Mouse (Mus musculus) limb, embryonic 11.5 days (tissue): ENCODE measurements around the gene Rtca. TPM values are rescaled to one million over a fixed set of nuclear protein-coding genes. Genes with fewer than 3 reads are reported as not detected.

Experiments
- polyA plus RNA-seq: library from polyadenylated mRNA; unstranded; fragments of >200 nt; fragmentation: Nextera tagmentation; extraction: Ambion mirVana; gene quantifications from 2 replicates; pipeline ENCODE4 v1.2.1, GENCODE M21; 2014

Gene Rtca
- polyA plus RNA-seq, 1 experiment from 2014 or later: 104 TPM

Other genes with a start within 250 kb of the Rtca start
- 11.6 and 12.7 TPM in 2 replicates for gene Cdc14a, start 84.2 kb downstream of the Rtca start, polyA plus RNA-seq
- gene Dbt, start 4.9 kb upstream of the Rtca start, polyA plus RNA-seq: 13.2 and 14.8 TPM in 2 replicates
- 0.37 and 0.79 TPM in 2 replicates for gene Lrrc39, start 54.8 kb upstream of the Rtca start, polyA plus RNA-seq
- gene Sass6, start 86.8 kb upstream of the Rtca start, polyA plus RNA-seq: 34.3 and 39.7 TPM in 2 replicates
- 26.2 and 33.8 TPM in 2 replicates for gene Trmt13, start 106.4 kb upstream of the Rtca start, polyA plus RNA-seq
- gene Mfsd14a, start 154.5 kb upstream of the Rtca start, polyA plus RNA-seq: 86.0 and 94.3 TPM in 2 replicates
- gene Gm43191, start 173.1 kb upstream of the Rtca start, polyA plus RNA-seq: not detected in 2 replicates
- 6.8 and 8.5 TPM in 2 replicates for gene Slc35a3, start 204.6 kb upstream of the Rtca start, polyA plus RNA-seq